Mouse (Mus musculus) thymus, adult 2 months (tissue): Measurements from ENCODE around the gene Egln1. TPM values are rescaled to one million over a fixed set of nuclear protein-coding genes. Genes with fewer than 3 reads are reported as not detected.

Source experiments
- DNase-seq: peaks from one replicate; pipeline ENCODE4 v3.0.0; 2021
- H3K27ac ChIP-seq: fragments of 200-500 bp; 2 replicates; pipeline ENCODE4 v1.5.1; 2012; ENCODE audit warnings: low read length, control low read depth; ENCODE audit not compliant: control insufficient read depth, insufficient read depth
- H3K27me3 ChIP-seq: fragments of 200-500 bp; 2 replicates; pipeline ENCODE4 v1.6.1; 2012; ENCODE audit warnings: mild to moderate bottlenecking, low read length, moderate library complexity, mixed read lengths; ENCODE audit not compliant: control insufficient read depth, insufficient read depth
- H3K36me3 ChIP-seq: fragments of 200-500 bp; 2 replicates; pipeline ENCODE4 v1.6.1; 2012; ENCODE audit warnings: mild to moderate bottlenecking, low read length, moderate library complexity; ENCODE audit not compliant: control insufficient read depth, insufficient read depth
- H3K4me1 ChIP-seq: fragments of 200-500 bp; replicated peaks from 2 replicates; pipeline ENCODE4 v1.6.1; 2012; ENCODE audit warnings: low read length; ENCODE audit not compliant: control insufficient read depth, insufficient read depth
- H3K4me3 ChIP-seq: fragments of 200-500 bp; 2 replicates; pipeline ENCODE4 v1.5.1; 2012; ENCODE audit warnings: mild to moderate bottlenecking, low read length, control low read depth, moderate library complexity; ENCODE audit not compliant: control insufficient read depth, insufficient read depth
- CTCF ChIP-seq: fragments of 200-500 bp; IDR thresholded peaks from 2 replicates; pipeline ENCODE4 v1.5.1; 2012; ENCODE audit warnings: mild to moderate bottlenecking, control low read depth, low read length, moderate library complexity, borderline replicate concordance; ENCODE audit not compliant: control insufficient read depth, poor library complexity, insufficient read depth; ENCODE audit errors: extremely low read depth
- POLR2A ChIP-seq: fragments of 200-500 bp; IDR thresholded peaks from 2 replicates; pipeline ENCODE4 v1.6.1; 2012; ENCODE audit warnings: mild to moderate bottlenecking, low read length, control low read depth, moderate library complexity; ENCODE audit not compliant: control insufficient read depth, poor library complexity, insufficient read depth; ENCODE audit errors: extremely low read depth
- WGBS: fragments of 180-500 bp; shearing (Covaris S2); methylation state at CpG from one replicate; pipeline ENCODE4 v1.1.7; 2018; 5-methylcytosine and 5-hydroxymethylcytosine counted together
- polyA plus RNA-seq: library from polyadenylated mRNA; depleted of rRNA; stranded (reverse); fragments of >200 nt; gene quantifications from 2 replicates; pipeline ENCODE4 v1.2.3, GENCODE M21; 2012

Egln1 gene
- polyA plus RNA-seq, 1 experiment = 40.5 TPM

- Histone ChIP-seq H3K27me3 (no peaks in the 10 kb centered on the region), H3K27ac (no peak overlapping the region), H3K4me3 (peak overlapping the region; percentile 60), H3K4me1 (peaks cover 34% of the 10 kb centered on the region), H3K36me3 (no peaks in the 10 kb centered on the region)
- under 1% methylated on average over 66 of the region's 67 CpGs for WGBS
- TF ChIP-seq POLR2A (no peak), CTCF (no peak)
- peak; percentile 53 for DNase-seq
Measured at GRCm38 (mm10) chr8:124947865-124948732, 1.0 kb downstream of the Egln1 start.

- no peak for DNase-seq
- Histone ChIP-seq H3K36me3 (no peaks in the 10 kb centered on the region), H3K4me1 (peaks cover 25% of the 10 kb centered on the region), H3K4me3 (no peak overlapping the region), H3K27me3 (no peaks in the 10 kb centered on the region), H3K27ac (no peak overlapping the region)
- TF ChIP-seq POLR2A = no peak
- no peak for TF ChIP-seq CTCF
- 86% methylated on average over 7 of the region's 7 CpGs for WGBS
Measured at GRCm38 (mm10) chr8:124944406-124944805, 4.7 kb downstream of the Egln1 start.

GRCm38 (mm10) chr8:124943801-124944200 is 5.3 kb downstream of the Egln1 start:
- Histone ChIP-seq H3K36me3 (no peaks in the 10 kb centered on the region), H3K27ac (no peak overlapping the region), H3K4me3 (no peak overlapping the region), H3K27me3 (no peaks in the 10 kb centered on the region), H3K4me1 (peaks cover 25% of the 10 kb centered on the region)
- TF ChIP-seq POLR2A = no peak
- TF ChIP-seq CTCF = no peak
- WGBS = 97% methylated on average over 6 of the region's 6 CpGs
- no peak for DNase-seq

- Histone ChIP-seq H3K4me1 (no peaks in the 10 kb centered on the region), H3K4me3 (no peak overlapping the region), H3K27ac (no peak overlapping the region), H3K27me3 (no peaks in the 10 kb centered on the region), H3K36me3 (no peaks in the 10 kb centered on the region)
- no peak for TF ChIP-seq CTCF
- no peak for DNase-seq
- WGBS = 91% methylated on average over 4 of the region's 4 CpGs
Measured at GRCm38 (mm10) chr8:124937293-124937692, 11.8 kb downstream of the Egln1 start.

- 99% methylated on average over 10 of the region's 10 CpGs for WGBS
Measured at GRCm38 (mm10) chr8:124936699-124937098, 12.4 kb downstream of the Egln1 start.

GRCm38 (mm10) chr8:124935116-124935515 is 14.0 kb downstream of the Egln1 start:
- Histone ChIP-seq H3K36me3 (no peaks in the 10 kb centered on the region), H3K4me1 (no peaks in the 10 kb centered on the region), H3K4me3 (no peak overlapping the region), H3K27me3 (no peaks in the 10 kb centered on the region), H3K27ac (no peak overlapping the region)
- WGBS = 91% methylated on average over 5 of the region's 5 CpGs
- no peak for TF ChIP-seq POLR2A
- TF ChIP-seq CTCF = no peak
- no peak for DNase-seq

More at GRCm38 (mm10) chr8:124936699-124937098, 12.4 kb downstream of the Egln1 start:
- H3K27me3 ChIP-seq = no peaks in the 10 kb centered on the region
- H3K4me3 ChIP-seq = no peak overlapping the region
- H3K27ac ChIP-seq = no peak overlapping the region
- TF ChIP-seq POLR2A (no peak), CTCF (no peak)
- no peaks in the 10 kb centered on the region for H3K4me1 ChIP-seq
- no peaks in the 10 kb centered on the region for H3K36me3 ChIP-seq
- DNase-seq = no peak

- TF ChIP-seq CTCF (no peak), POLR2A (no peak)
- Histone ChIP-seq H3K36me3 (no peaks in the 10 kb centered on the region), H3K27ac (no peak overlapping the region), H3K27me3 (no peaks in the 10 kb centered on the region), H3K4me3 (no peak overlapping the region), H3K4me1 (peaks cover 3% of the 10 kb centered on the region; the same call in 1 of the 2 replicates)
- no peak for DNase-seq
- 81% methylated on average over 3 of the region's 3 CpGs for WGBS
Measured at GRCm38 (mm10) chr8:124932435-124932834, 16.7 kb downstream of the Egln1 start.
